Mouse (Mus musculus) kidney, adult 8-10 months (tissue): ENCODE data around the gene Klhl36.
A peak's percentile ranks its signal among the peaks of the same experiment; 100 is the strongest.

Source experiments
- DNase-seq, 2 experiments: peaks; one replicate each; pipeline ENCODE4 v3.0.0; 2022

Gene Klhl36

DNA sequence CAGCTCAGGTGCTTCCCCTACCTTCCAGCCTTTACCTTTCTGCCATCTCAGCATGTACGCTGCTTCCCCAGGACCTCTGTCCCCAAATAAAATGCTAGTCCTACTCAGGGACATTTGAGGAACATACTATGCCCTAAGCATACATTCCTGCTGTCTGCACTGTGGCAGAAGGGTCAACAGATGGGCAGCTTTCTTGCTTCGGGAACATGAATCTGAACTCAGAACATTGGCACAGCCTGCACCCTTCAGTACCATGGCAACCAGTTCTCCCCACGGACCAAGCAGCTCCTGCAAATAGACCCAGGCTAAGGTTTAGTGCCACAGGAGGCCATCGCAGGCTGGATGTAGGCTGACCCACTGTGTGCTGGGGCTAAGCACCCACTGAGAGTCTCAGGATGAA lies 25.2 kb upstream of the Klhl36 start:
- DNase-seq, result no peak

DNA sequence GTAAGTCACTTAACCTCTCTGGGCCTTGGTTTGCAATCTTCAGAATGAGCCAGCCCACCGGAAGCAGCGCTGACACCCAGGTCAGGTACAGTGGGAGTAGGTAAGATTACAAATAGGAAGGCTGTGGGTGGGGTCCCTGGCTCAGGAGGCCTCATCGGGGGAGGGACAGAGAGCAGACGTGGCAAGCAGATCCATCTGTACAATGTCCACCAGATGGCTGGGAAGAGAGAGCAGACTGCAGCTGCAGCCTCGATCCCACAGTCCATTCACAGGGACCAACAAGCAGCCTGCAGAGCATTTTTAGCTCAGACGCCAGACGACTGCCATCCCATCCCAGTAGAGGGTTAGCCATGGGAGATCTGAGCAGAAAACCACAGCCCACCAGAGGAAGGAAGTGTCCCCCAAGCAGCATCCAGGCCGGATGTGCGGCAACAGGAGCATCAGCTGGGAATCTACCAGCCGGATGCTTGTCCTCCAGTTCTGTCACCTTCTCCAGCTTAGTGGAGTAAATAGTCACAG lies 24.5 kb upstream of the Klhl36 start:
- DNase-seq, result no peak

DNA sequence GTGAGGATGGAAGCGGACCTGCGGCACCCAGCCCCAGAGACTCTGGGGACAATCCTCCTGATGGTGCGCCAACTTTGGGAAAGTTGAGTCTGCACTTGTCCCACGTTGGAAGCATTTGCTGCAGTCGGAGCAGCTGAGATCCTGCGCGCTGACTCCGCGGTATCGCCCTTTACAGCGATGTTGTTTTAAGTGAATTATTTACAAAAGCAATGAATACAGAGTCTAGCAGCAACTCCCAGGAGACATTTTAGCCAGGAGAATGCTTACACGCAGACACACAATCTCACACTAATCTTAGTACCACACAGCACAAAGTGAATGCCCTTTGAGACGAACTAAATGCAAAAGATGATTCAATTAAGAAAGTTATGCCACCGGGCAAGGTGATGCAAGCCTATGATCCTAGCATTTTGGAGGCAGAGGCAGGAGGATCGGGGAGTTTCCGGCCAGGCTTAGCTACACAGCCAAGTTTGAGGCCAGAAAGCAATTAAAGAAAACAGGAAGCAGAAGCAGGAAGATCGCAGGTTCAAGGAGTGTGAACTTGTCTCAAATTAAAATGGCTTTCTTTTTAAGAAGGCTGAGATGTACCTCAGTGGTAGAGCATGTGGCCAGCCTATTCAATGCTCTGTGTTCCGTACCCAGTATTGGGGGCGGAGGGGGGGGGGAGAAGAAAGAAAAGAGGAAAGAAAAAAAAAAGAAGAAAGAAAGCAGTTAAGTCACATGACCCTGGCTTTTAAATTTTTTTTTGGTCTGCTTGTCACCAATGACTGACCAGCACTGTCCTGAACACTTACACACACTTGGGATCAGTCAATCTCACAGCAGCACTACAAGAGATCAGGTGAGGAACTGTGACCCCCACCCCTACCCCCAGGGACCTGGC lies 23.7 kb upstream of the Klhl36 start:
- DNase-seq, result peak; percentile 50 to 51

DNA sequence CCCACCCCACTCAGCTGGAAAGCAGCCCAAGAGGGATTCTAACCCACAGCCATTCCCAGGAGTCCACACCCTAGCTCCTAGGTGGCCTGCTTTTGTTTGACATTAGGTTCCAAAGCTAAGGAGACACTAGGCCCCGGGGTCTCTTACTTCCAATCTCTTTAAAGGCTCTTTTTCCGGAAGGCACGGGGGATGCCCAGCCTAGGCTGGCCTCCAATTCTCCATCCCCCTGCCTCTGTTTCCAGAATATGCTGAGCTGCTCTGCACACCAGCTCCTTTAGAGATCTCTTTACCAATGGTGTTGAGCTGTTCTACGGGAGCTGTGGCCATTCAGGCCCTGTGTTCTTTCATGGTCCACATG lies 23.1 kb upstream of the Klhl36 start:
- DNase-seq, result no peak

DNA sequence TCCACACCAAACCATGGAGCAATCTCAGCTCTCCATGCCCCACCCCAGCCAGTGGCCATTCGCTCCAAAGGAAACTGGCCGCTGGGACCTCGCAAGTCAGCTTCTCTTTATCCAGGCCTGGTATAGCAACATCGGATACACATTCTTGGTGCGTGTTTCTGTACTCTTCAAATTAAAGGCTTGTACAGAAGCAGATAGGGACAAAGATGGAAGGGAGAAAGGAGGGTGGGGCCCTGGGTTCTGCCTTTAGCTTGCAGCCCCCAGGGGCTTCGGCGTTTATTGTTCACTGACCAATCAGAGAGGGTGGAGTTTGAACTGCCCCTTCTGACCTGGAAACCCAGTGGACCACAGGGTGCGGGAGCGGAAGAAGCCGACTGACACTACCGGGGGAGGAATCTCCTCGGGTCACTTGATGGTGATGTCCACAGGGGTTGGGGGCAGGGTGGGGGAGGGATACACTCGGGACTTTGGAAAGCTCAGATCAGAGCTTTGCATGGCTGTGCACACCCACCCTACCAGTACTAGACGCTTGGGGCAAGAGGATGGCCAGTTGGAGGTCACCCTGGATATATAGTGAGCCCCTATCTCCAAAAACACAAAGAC lies 22.5 kb upstream of the Klhl36 start:
- DNase-seq, result peak; percentile 40 to 57

DNA sequence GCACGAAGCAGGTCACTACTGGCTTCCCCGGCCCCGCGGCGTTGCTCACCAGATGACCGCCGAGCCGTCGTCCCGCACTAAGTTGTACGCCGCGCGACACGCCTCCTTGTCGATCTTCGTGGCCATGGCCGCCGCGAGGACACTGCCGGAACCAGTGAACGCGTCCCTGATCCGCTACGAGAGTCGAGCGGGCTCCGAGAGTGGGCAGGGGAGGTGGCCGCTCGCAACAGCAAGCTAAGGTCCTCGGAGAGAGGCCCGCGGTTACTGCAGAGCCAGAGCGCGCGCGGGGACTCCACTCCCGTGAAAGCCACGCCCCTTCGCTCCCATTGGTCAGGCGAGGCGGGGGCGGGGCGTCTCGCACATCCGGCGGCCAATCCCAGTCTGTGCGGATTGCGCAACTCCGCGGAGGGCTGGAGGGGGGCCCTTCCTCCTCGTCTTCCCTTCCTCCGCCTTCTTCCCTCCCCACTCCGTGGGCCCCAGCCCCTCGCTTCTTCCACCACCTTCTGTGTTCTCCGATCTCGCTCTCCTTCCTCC lies 21.7 kb upstream of the Klhl36 start, which contains the start of gene Cotl1:
TSS of gene Cotl1 (minus strand) at position 270 of the 534 bp plus-strand sequence.
- DNase-seq, result peak; percentile 95 to 97

DNA sequence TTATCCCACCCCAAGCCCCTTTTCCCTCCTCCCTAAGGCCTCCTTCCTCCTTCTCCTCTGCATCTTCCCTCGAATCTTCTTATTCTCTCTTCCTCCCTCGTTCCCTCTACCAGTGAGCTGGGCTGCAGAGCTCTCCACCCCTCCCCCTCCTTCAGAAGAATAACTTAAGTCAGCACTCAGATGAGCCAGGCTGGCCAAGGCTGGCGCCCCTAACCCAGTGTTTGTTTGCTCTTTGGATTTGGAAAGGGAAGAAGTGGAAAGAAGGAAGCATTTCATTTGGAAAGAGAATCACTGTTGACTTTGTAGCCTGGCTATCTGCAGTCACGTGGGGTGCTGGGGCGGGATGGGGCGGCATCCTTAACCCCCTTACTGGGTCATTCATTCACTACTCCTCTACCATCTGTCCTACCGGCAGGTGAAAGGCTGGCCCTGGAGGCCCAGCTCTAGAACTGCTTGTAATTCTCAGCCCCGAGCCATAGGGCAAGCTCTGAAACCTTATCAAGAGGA lies 21.1 kb upstream of the Klhl36 start:
- peak; percentile 83 to 85 for DNase-seq

DNA sequence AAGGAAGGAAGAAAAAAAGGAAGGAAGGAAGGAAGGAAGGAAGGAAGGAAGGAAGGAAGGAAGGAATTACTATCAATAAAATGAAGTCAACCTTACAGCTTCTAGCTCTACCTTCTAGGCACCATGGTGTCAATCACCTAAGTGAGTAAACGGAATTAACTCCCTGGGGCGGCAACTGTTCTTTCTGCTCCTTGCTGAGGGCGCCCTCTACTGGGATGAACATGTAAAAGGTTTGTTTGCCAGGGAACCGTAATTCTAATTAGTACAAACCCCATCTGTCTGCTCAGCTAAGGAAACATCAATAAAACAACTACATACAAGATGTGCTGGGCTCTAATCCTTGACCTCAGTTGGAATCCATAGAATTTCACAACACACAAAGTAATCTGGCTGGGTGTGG lies 18.6 kb upstream of the Klhl36 start:
- peak; percentile 77 to 84 for DNase-seq

DNA sequence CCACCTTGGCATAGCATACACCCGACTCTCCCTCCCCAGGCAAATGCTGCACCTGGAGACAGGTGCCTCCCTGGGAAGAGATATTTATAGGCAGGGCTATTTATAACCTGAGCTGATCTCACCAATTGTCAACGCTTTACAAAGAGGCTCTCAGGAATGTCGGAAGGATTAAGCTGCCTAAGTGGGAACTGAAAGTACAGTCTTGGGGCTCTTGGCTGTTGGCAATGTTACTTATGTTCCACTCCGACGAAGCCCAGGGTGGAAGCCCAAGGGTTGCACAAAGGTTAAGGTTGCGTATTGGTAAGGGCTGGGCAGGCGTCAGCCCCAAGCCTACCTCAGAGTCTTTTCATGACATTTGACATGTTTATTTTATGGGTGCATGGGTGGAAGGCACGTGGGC lies 17.5 kb upstream of the Klhl36 start:
- no peak for DNase-seq

DNA sequence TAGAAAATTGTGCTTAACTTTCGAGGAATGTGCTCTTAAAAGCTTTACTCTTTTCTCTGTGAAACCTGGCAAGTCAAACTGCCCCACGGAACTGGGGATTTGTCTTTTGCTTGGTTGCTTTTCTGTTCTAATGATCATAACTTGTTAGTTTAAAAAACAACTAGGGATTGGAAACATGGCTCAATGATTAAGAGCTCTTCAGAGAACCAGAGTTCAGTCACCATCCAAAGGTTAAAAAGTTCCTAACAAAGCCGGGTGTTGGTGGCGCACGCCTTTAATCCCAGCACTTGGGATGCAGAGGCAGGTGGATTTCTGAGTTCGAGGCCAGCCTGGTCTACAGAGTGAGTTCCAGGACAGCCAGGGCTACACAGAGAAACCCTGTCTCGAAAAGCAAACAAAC lies 16.3 kb upstream of the Klhl36 start:
- peak; percentile 52 to 77 for DNase-seq

DNA sequence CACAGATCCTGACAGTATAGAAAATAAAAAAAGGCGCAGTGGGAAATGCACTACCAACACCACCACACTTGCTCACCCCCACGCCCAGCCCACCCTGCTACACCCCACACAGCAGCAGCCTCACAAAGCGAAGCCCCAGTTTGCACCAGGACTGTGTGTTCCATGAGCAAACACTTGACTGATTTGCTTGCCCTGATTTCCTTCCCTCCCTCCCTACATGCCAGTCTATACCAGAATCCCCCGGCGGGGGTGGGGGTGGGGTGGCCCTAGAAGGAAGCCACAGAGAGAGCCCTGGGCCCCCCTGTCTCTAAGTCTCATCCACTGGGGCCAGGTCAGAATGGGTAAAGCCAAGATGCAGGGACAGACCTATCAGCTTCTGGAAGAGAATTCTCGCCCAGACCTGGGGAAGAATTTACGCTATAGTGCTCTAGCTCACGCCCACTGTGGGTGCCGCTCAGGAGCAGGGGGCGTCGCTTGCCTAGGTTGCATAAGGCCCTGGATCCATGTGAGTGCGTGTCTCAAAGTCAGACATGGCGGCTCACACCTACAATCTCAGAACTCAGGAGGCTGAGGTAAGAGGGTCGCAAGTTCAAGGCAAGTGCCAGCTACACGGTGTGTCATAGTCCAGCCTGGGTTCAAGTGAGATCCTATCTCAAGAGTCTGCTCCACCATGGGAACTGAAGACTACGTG lies 14.7 kb upstream of the Klhl36 start:
- no peak for DNase-seq

DNA sequence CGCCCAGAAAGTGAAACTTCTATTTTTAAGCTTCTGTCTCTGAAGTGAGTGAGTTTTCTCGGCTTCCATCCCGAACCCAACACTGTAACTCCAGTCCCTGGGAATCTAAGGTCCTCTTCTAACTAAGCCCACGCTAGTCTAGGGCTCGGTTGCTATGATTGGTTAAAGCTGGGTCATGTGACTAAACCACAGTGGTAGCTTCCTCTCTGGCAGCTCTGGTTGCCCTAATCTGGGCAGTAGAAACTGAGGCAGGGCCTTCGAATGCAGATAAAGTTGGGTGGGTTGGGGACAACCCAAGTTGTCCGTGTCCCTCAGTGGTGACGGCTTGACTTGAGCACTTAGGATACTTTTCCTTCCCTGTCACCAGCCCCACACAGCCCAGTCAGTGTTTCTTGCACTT lies 8.5 kb upstream of the Klhl36 start:
- DNase-seq, result no peak

DNA sequence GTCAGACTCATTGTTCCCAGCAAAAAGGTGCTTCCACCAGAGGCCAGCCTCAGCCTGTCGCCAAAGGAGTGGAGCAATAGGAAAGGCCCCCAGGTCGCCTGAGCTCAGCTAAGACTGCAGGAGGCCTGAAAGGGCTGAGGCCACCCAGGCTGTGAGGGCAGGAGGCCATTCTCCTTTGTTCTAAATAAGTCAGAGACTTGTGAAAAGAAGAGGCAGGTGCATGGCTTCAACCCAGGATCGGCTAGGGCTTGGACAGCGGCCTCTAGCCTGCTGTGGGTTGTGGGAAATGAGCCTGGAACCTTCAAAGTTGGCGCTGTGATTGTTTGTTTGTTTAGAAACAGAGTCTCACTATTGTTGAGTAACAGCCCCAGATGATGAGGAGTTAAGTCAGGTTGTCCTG lies 8.0 kb upstream of the Klhl36 start:
- peak in 1 of 2 experiments; percentile 12 for DNase-seq

DNA sequence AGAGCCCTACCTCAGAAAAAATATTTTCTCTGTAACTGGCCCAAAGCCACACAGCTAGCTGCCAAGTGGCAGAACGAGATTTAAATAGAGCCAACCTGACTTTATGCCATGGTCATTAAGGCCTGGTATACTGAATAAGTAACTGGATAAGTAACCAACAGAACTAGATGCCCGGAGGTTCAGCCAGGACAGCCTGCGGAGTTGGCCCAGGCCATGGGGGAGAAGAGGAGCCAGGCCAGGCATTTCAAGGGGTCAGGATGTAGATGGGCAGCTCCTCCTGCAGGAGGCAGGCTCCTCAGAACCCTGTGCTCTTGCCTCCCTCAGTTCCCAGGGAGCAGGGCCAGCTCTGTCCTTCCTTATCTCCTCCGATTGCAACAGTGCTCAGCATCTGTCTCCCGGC lies 6.4 kb upstream of the Klhl36 start:
- DNase-seq, result peak; percentile 67 to 84

DNA sequence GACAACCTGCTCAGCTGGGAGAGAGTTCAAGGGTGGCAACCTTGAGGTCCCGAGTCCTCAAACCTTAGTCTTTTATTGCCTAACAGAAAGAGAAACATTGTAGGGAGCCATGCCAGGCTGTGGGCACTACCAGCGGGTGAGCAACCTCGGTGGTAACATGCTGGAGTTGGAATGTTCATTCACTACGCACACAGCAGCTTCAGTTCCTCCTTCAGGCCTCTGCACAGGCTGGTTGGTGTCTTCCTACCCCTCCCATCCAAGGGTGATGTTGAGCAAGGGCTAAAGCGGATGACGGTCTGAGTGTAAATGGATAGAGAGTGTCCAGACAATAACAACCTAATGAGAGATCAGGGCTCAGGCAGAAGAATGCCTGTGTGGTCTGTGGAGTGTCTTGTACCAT lies 4.3 kb upstream of the Klhl36 start:
- no peak for DNase-seq

DNA sequence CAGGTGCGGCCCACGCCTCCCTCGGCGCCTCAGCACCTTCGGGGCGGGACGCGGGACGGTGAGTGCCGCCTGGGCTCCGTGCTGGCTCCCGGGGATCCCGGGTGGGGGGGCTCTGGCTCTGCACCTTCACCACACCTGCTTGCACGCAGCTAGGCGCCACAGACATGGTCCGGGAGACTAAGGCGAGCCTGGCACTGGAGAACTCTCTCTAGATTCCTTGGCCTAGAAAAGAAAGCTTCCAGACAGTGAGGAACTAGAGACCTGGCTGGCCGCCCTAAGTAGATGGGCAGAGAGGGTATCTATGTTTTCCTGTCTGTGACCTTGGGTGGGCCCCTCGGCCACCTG lies 296 bp downstream of the Klhl36 start:
- DNase-seq, result no peak

DNA sequence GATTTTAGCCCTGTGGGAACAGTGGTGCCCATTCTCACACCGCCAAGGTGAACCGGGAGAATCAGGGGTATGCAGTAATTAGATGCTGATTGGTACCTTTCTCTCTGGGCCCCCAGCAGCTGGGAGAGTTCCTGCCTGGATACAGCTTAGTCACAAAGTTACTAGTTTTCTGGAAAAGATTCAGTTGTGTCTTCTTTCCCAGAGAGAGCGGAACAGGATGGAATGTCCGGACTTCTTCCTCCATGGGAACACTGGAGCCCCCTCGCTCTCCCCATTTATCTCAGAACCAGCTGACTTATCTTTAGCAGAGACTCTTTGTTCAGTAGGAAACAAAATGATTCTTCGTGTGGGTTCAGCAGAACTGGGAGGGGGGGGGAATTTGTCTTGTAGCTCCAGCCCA lies 683 bp downstream of the Klhl36 start:
- DNase-seq, result no peak

DNA sequence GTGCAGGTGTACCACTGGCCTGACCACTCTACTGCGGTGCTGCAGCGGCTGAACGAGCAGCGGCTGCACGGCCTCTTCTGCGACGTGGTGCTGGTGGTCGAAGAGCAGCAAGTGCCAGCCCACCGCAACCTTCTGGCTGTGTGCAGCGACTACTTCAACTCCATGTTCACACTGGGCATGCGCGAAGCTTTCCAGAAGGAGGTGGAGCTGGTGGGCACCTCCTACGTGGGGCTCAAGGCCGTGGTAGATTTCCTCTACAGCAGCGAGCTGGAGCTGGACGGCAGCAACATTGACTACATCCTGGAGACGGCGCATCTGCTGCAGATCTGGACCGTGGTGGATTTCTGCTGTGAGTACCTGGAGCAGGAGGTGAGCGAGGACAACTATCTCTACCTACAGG lies 7.5 kb downstream of the Klhl36 start:
- DNase-seq, result no peak

DNA sequence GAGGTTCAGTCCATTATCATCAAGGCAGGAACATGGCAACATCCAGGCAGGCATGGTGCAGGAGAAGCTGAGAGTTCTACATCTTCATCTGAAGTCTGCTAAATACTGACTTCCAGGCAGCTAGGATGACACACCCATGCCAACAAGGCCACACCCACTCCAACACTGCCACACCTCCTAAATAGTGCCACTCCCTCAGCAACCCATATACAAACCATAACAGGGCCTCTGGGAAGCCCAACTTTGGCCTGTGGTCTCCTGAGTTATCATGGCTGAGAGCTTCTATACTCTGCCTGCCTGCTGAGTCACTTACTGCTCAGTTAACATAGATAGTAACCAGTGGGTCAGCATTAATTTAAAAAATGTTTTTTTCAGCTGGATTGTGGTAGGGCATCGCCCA lies 11.1 kb downstream of the Klhl36 start:
- DNase-seq, result no peak

DNA sequence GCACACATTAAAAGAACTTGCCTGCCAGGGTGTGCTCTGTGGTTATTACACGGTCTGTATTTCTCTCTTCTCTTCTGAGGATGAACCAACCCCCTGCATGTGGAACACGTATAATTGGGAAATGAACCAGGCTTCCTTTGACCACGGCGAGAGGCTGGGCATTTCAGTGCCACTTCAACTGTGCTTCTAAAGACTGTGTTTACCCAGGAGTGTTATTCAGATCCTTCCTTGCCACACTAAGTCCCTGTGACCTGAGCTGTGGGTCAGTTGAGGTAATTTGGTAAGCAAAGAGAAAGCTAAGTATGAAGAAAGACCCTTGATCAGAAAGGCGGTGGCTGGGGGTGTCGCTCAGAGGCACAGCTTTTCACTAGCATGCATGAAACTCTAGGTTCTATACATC lies 19.2 kb downstream of the Klhl36 start:
- no peak for DNase-seq

DNA sequence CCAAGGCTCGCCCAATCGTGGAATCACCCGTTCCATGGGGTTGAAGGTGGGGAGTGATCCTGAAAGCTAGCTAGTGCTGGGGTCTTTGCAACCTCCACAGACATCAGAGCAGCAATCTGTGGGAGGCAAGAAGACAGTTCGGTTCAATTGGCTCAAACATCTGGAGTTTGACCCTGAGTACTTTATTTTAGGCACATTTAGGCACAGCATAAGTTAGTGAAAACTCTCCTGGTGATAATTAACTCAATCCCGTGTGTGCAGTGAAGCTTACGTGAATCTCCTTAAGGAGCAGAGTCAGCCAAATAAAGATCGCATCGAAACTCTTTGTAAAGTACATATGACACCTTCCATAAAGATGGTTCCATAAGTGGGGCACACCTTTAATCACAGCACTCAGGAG lies 19.9 kb downstream of the Klhl36 start:
- DNase-seq, result peak; percentile 37 to 69

DNA sequence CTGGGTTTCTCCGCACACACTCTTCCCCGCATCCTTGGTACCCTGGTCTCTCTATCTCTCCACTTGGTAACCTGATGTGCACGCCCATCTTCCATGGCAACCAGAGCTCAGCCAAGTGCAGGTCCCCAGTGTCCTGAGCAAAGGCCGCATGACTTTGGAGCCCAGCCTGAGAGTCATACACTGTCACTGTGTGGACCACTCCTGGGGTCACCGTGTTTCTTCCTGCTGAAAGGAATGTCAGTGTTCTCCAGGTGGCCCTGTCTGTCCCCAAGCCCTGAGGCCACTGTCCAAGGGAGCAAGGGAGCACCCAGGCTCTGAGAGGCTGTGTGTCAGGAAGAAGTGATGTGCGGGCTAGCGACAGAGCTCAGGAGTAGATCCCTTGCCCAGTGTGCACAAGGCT lies 21.2 kb downstream of the Klhl36 start:
- peak; percentile 54 to 59 for DNase-seq

DNA sequence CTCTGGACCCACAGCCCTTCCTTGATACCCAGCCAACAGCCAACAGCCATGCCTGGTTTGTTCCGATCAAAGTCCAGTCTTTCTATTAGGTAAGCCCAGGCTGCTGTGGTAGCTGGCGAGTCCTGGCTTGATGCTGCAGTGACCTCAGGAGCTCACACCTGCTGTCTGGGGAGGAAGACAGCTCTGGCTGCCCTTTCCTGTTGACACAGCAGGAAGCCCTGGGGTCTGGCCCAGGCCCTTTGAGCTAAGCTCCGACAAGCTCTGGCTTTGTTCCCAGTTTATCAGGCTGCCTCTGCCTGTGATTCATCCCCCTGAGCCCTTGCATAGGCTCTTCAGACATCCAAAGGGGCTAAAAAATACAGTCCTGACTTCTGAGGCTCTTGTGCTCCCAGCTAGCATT lies 23.5 kb downstream of the Klhl36 start:
- peak; percentile 87 to 94 for DNase-seq
